Mouse (Mus musculus): Measurements from ENCODE around the gene Tent4a. TPM values are rescaled to one million over a fixed set of nuclear protein-coding genes. Genes with fewer than 3 reads are reported as not detected.

The Tent4a gene
- total RNA-seq, 1 experiment from 2014 or later: 4.9 TPM

GRCm38 (mm10) chr13:69530156-69530555 lies 4.3 kb downstream of the Tent4a start:
- no peak for ATAC-seq (replicated peaks; ENCODE audit: insufficient number of reproducible peaks, low FRiP score, low TSS enrichment, poor library complexity, severe bottlenecking)

- no peak for ATAC-seq (replicated peaks; ENCODE audit: insufficient number of reproducible peaks, low FRiP score, low TSS enrichment, poor library complexity, severe bottlenecking)
Observed at GRCm38 (mm10) chr13:69528531-69528930, 5.9 kb downstream of the Tent4a start.

GRCm38 (mm10) chr13:69525867-69526266 lies 8.6 kb downstream of the Tent4a start:
- ATAC-seq (replicated peaks; ENCODE audit: insufficient number of reproducible peaks, low FRiP score, low TSS enrichment, poor library complexity, severe bottlenecking): no peak

- ATAC-seq (replicated peaks; ENCODE audit: insufficient number of reproducible peaks, low FRiP score, low TSS enrichment, poor library complexity, severe bottlenecking): no peak
Observed at GRCm38 (mm10) chr13:69524158-69524530, 10.3 kb downstream of the Tent4a start.

- no peak for ATAC-seq (replicated peaks; ENCODE audit: insufficient number of reproducible peaks, low FRiP score, low TSS enrichment, poor library complexity, severe bottlenecking)
Observed at GRCm38 (mm10) chr13:69523444-69524157, 10.8 kb downstream of the Tent4a start.

GRCm38 (mm10) chr13:69522161-69522791 lies 12.1 kb downstream of the Tent4a start:
- no peak for ATAC-seq (replicated peaks; ENCODE audit: insufficient number of reproducible peaks, low FRiP score, low TSS enrichment, poor library complexity, severe bottlenecking)

GRCm38 (mm10) chr13:69519137-69519536 lies 15.3 kb downstream of the Tent4a start:
- ATAC-seq (replicated peaks; ENCODE audit: insufficient number of reproducible peaks, low FRiP score, low TSS enrichment, poor library complexity, severe bottlenecking): no peak

- no peak for ATAC-seq (replicated peaks; ENCODE audit: insufficient number of reproducible peaks, low FRiP score, low TSS enrichment, poor library complexity, severe bottlenecking)
Observed at GRCm38 (mm10) chr13:69517445-69517844, 17.0 kb downstream of the Tent4a start.

- ATAC-seq (replicated peaks; ENCODE audit: insufficient number of reproducible peaks, low FRiP score, low TSS enrichment, poor library complexity, severe bottlenecking): no peak
Observed at GRCm38 (mm10) chr13:69515091-69515490, 19.3 kb downstream of the Tent4a start.

GRCm38 (mm10) chr13:69509391-69510244 lies 24.8 kb downstream of the Tent4a start:
- ATAC-seq (replicated peaks; ENCODE audit: insufficient number of reproducible peaks, low FRiP score, low TSS enrichment, poor library complexity, severe bottlenecking): 0 out of 2 replicates have a peak, but pooled peaks have one; percentile 36

GRCm38 (mm10) chr13:69507666-69508065 lies 26.8 kb downstream of the Tent4a start:
- ATAC-seq (replicated peaks; ENCODE audit: insufficient number of reproducible peaks, low FRiP score, low TSS enrichment, poor library complexity, severe bottlenecking): no peak

GRCm38 (mm10) chr13:69506341-69507086 lies 27.9 kb downstream of the Tent4a start:
- no peak for ATAC-seq (replicated peaks; ENCODE audit: insufficient number of reproducible peaks, low FRiP score, low TSS enrichment, poor library complexity, severe bottlenecking)

- ATAC-seq (replicated peaks; ENCODE audit: insufficient number of reproducible peaks, low FRiP score, low TSS enrichment, poor library complexity, severe bottlenecking): no peak
Observed at GRCm38 (mm10) chr13:69502863-69503262, 31.6 kb downstream of the Tent4a start.

GRCm38 (mm10) chr13:69502157-69502750 lies 32.2 kb downstream of the Tent4a start:
- ATAC-seq (replicated peaks; ENCODE audit: insufficient number of reproducible peaks, low FRiP score, low TSS enrichment, poor library complexity, severe bottlenecking): no peak

GRCm38 (mm10) chr13:69498276-69498675 lies 36.1 kb downstream of the Tent4a start:
- no peak for ATAC-seq (replicated peaks; ENCODE audit: insufficient number of reproducible peaks, low FRiP score, low TSS enrichment, poor library complexity, severe bottlenecking)

GRCm38 (mm10) chr13:69492876-69493463 lies 41.4 kb downstream of the Tent4a start:
- ATAC-seq (replicated peaks; ENCODE audit: insufficient number of reproducible peaks, low FRiP score, low TSS enrichment, poor library complexity, severe bottlenecking): no peak

- no peak for ATAC-seq (replicated peaks; ENCODE audit: insufficient number of reproducible peaks, low FRiP score, low TSS enrichment, poor library complexity, severe bottlenecking)
Observed at GRCm38 (mm10) chr13:69489777-69490176, 44.6 kb downstream of the Tent4a start.

GRCm38 (mm10) chr13:69488565-69489255 lies 45.7 kb downstream of the Tent4a start:
- no peak for ATAC-seq (replicated peaks; ENCODE audit: insufficient number of reproducible peaks, low FRiP score, low TSS enrichment, poor library complexity, severe bottlenecking)
